Comparison of ENCODE assay signal across 16 mouse cellular contexts in genomic region chr12:13002703-13003102, GRCm38 (mm10).
"Had no signal": no experiment of that assay in that cellular context is flagged by ENCODE, and none has a peak within 500 bp of the region (broad histone marks: within the 10 kb centered on the region; RNA-seq: fewer than 3 reads in every experiment).

No protein-coding gene starts in this region.

- DNase-seq: kidney, adult 11 months; kidney, adult 9 months; kidney, postnatal 14 days; kidney, postnatal 4 days; lung, adult 18-20 months; lung, postnatal 14 days; lung, postnatal 4 days; midbrain, embryonic 14.5 days; right cerebral cortex, postnatal 14 days; right cerebral cortex, postnatal 4 days; thymus, adult 18-20 months; thymus, postnatal 36 days had no signal

- H3K9me3 ChIP-seq: limb, embryonic 10.5 days; limb, embryonic 13.5 days had no signal

- H3K27ac ChIP-seq: limb, embryonic 10.5 days; limb, embryonic 13.5 days had no signal

- H3K4me1 ChIP-seq: limb, embryonic 13.5 days had no signal

- H3K9ac ChIP-seq: limb, embryonic 13.5 days had no signal

- H3K27me3 ChIP-seq: limb, embryonic 13.5 days had no signal

- H3K4me2 ChIP-seq: limb, embryonic 13.5 days; midbrain, embryonic 11.5 days had no signal

- ATAC-seq: hindbrain, embryonic 16.5 days had no signal

- H3K4me3 ChIP-seq: limb, embryonic 10.5 days; limb, embryonic 13.5 days had no signal

- H3K36me3 ChIP-seq: limb, embryonic 10.5 days; limb, embryonic 13.5 days had no signal
